Mouse (Mus musculus): ENCODE data around the gene Chn1. TPM values are rescaled to one million over a fixed set of nuclear protein-coding genes. Genes with fewer than 3 reads are reported as not detected.

Chn1 gene
- polyA plus RNA-seq (2021; fragmentation: Nextera tagmentation): 1,200 and 1,225 TPM in 2 replicates
- long read RNA-seq, experiment 1, full-length matches to known transcripts: 1,888 of 2,176 reads
- long read RNA-seq, experiment 1, partial matches to known transcripts: 99 of 2,176 reads
- long read RNA-seq, experiment 1, other reads (novel, unspliced or antisense): 189 of 2,176 reads
- long read RNA-seq, experiment 2, full-length matches to known transcripts: 6,838 of 7,179 reads
- long read RNA-seq, experiment 2, partial matches to known transcripts: 34 of 7,179 reads
- long read RNA-seq, experiment 2, other reads (novel, unspliced or antisense): 307 of 7,179 reads

DNA sequence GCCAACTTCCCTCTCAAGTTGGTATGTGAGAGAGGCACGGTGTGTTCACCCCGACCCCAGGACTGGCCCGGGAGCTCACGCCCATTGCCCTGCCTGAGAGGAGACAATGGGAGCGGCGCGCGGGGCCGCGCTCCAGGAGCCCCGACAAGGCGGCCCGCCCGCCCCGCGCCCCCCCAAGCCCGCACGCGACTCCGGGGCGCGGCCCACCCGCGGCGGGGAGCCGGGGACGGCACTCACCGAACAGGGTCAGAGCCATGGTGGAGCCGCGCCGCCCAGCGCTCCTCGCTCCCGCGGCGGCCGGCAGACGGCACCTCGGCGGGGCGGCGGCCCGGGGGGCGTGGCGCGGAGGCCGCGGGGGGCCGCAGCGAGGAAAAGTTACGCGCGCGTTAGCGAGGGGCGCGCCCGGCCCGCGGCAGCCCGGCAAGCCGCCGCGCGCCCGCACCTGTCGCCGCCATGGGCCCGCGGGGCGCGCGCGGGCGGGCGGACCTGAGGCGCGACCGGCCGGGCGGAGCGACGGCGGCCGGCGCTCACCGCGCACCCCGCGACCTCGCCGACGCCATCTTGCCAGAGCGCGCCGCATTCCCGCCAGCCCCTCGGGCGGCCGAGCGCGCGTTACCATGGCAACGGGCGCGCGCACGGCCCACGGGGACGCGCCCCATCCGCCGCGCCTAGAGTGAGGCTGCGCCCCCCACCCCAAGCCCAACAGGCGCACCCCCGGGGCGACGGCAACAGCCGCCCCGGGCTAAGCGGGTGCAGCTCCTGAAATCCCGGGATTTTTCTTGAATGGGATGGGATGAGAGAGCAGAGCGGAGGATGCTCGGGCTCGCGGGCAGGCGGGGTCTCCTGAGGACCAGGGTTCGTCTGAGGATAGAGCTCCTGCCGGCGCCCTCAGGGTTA is at the start of gene Chn1:
Chn1 (minus strand) TSS at position 561 of the 897 bp plus-strand sequence.

GRCm38 (mm10) chr2:73580166-73580565 is 195.0 kb downstream of the Chn1 start, which contains the start of gene Chrna1:
Gene Chrna1 (minus strand): TSS chr2:73580338.

Other genes starting within 250 kb of the Chn1 start
- 0.72 and 1.3 TPM in 2 replicates for gene Wipf1, start 245.6 kb downstream of the Chn1 start, polyA plus RNA-seq (2021; fragmentation: Nextera tagmentation)
- gene Chrna1, start 195.0 kb downstream of the Chn1 start, polyA plus RNA-seq (2021; fragmentation: Nextera tagmentation): 0.73 and 0.82 TPM in 2 replicates
- gene Atf2, start 117.3 kb upstream of the Chn1 start, polyA plus RNA-seq (2021; fragmentation: Nextera tagmentation): 120 and 152 TPM in 2 replicates
- 819 and 864 TPM in 2 replicates for gene Atp5g3, start 136.0 kb upstream of the Chn1 start, polyA plus RNA-seq (2021; fragmentation: Nextera tagmentation)

Data from layer of hippocampus, adult 6 months (tissue).